Mouse (Mus musculus) ovary, postnatal 36 days (tissue): ENCODE measurements around the gene Il15ra.
A peak's percentile ranks its signal among the peaks of the same experiment; 100 is the strongest.
"Not testable (repeated sequence)": the region's sequence is repeated elsewhere in the genome, so short reads cannot be mapped to it uniquely, and the experiment has no call there.

Experiments used
- DNase-seq: peaks from one replicate; pipeline ENCODE4 v3.0.0; 2022; ENCODE audit warnings: low spot score, mixed read lengths

Gene Il15ra

DNA sequence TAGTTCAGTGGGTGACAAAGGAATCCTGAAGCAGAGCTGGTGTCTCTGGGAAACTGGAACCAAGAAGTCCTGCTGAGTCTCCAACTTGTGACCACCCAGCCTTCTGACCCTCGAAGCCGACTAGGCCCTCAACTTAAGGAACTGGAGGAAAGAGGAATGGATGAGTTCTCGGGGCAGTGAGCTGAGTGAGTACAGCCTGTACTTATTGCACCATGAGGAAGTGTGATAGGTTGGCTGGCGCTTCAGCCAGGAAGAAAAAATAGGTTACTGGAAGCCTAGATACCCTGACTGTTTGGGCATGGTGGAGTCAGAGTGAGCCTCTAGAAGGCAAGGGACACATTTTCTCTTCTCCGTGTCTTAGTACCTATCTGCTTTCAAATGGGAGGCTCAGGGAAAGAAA is 3.4 kb downstream of the Il15ra start:
- DNase-seq = no peak

DNA sequence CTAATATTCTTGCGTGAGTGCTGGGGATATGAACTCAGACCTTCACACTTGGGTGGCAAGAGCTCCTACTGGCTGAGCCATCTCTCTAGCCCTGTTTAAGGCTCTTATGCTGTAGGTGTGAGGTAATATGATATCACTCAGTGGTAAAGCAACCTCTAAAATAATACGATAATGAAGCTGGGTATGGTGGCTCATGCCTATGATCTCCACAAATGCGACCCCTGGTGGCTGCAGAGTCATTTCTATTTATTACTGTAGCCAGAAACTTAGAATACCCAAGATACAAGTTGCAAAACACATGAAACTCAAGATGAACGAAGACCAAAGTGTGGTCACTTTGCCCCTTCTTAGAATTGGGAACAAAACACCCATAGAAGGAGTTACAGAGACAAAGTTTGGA is 5.0 kb downstream of the Il15ra start:
- not testable (repeated sequence) for DNase-seq

DNA sequence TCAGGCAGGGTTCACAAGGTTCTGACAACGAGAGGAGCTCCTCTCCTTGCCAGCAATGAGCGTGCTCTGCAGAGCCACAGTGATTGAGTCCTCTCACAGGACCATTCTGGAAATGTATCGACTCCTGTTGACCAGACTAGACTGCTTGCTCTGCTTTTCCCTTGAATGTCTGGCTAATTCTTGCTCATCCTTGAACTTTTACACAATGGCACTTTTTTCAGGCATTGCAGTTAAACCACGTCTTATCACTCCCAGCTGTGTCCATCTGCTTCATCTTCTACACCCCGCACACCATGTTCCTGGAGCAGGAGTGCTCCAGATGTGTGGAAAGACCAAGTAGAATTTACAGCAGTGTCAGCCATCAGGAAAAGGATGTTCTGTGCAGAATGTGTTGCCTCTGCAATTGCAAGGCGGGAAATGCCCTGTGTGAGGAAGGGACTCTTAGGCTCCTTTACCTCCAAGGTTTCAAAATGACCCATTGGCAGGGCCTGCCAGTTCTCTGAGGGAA is 7.4 kb downstream of the Il15ra start:
- DNase-seq = no peak

DNA sequence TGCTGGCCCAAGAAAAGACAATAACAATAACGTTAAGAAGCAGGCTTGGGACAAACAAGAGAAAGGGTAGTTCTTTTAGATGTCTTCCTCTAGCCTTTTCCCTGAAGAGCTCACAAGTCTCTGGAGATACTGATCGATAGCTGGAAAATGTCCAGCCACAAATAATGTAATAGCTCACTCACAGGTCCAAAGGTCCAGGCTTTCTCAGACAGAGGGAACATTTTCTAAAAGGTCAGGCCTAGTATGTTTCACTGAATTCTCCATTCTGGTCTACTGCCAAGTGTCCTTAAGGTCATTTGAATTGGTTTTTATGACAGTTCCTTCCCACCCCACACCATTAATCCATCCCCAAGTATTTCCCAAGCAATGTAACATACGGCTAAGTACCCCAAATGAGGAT is 7.9 kb downstream of the Il15ra start:
- DNase-seq = no peak

DNA sequence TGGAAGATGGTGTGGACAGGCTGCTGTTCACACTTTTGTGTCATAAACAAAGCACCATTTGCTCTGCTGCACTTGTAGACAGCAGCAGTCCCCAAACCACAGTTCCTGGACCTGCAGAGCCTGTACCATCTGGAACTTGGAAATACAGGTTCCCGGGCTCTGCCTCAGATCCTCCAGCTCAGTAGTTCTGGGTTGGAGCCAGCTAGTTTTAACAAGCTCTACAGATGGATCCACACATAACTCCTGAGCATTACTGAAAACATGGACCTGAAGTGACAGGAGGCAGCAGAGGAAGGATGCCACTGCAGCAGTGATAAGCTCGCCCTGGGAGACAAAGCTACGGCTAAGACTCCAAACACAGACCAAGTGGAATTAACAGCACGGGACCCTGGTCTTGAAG is 9.4 kb downstream of the Il15ra start:
- no peak for DNase-seq

DNA sequence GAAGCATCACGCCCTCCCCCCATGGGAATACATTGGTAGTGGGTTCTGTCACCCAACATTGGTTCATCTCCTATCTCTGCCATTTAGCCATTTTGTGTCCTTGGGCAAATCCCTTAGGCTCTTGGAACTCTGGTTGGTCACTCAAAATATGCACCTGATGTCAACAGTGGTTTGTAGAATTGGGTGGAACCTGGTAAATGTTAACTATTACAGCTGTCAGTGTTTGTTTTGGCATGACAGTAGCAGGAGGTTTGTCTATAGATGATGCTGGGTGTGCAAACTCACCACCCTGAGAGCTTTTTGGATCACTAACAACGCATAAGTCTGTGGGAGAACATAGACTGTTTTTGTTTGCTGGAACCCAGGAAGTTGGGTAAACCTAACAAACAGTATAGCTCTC is 13.5 kb downstream of the Il15ra start:
- no peak for DNase-seq

DNA sequence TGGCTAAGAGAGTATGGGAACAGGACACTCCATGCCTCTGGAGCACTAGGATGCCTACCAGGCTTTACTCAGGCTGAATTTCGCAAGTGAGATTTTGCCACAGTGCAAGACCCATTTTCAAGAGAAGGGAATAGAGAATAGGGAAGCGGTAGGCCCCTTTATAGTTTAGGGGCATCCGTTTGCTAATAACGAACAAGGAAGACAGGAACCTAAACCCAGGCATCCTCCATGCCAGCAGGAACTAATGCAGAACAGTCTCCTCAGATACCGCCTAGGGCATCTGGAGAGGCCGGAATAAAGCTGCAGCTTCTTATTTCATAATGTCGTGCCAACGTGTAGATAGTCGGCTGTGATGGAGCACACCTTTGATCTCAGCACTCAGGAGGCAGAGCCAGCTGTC is 17.5 kb downstream of the Il15ra start:
- DNase-seq = no peak

DNA sequence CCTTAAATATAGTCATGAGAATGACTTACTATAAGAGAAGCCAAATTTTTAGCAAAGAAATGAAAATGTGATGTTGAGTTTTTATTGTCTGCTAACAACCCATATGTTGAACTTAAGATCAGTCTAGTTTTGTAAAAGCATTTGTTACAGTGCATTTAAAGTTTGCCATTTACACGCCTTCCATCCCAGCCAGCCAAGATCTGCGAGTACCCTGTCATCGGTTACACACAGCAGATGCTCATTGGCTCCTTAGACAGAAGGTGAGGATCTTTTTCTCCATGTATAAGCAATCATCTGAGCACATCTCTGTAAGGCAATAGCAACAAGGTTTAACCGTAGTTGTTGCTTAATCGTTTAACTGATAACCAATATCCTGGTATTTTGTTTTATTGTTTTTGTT is 22.5 kb downstream of the Il15ra start:
- no peak for DNase-seq

DNA sequence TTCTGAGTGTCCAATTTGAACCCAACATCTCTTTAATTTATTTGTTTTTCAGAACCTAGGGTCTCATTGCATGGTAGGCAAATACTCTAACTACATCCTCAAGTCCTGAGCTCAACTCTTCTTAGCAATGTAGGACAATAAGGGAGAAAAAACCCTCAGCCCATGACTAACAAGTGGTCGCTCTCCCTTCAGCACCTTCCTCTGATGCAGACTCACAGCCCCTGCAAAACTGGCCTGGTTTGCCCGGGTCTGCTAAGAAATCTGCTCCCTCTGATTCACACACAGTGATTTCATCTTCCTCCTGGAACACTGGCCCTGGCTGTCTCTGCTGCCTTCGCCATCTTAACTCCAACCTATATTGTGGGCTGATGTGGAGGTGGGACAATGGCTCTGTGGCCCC is 24.0 kb downstream of the Il15ra start:
- DNase-seq = no peak

DNA sequence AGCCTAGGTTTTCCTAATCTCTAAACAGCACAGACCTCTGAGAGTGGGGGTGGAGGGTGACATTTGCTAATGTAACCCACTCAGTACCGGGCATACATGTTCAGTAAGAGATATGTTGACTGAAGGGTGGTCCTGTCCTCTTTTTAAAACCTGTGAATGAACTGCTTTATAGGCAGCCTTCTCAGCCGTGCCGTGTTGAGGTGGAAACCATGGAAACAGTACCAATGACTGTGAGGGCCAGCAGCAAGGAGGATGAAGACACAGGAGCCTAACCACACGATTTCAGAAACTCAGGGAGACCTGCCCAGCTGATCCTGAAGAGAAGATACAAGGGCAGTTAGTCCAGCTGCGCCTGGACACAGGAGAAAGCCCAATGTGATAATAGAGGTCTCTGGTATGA is 27.9 kb downstream of the Il15ra start:
- no peak for DNase-seq

DNA sequence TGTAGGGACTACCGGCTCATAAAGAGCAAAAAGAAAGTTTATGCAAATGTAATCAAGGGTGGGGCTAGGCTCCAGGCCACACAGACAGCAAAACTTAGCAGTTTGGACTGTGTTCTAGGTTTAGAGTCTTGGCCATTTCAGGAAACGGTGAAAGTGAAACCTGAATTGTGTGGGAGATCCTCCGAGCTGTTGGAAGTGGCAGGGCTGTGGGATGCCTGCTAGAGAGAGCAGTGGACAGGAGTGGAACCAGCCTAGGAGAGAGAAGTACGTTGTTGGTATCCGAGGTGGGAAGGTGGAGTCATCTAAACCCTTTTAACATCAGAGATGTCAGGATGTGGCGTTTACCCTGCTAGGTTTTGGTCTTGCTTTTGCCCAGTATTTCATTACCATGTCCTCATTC is 30.8 kb downstream of the Il15ra start:
- DNase-seq = no peak

DNA sequence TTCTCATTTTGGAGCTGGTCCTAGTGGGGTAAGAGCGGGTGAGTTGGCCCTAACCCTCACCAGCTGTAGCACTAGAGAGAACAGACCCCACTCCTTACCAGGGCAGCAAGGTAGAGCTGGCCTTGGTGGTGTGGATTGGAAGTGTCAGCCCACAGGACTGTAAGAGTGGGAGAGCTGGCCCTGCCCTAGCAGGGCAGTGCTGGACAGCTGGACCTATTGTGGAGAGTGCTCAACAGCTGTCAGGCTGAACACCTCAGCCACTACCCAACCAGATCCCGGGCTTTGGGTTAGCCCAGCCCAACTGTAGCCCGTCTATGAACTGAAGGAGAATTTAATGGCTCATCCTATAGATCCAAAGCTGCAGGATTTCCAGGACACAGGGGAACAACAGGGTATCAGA is 33.7 kb downstream of the Il15ra start:
- DNase-seq = no peak

DNA sequence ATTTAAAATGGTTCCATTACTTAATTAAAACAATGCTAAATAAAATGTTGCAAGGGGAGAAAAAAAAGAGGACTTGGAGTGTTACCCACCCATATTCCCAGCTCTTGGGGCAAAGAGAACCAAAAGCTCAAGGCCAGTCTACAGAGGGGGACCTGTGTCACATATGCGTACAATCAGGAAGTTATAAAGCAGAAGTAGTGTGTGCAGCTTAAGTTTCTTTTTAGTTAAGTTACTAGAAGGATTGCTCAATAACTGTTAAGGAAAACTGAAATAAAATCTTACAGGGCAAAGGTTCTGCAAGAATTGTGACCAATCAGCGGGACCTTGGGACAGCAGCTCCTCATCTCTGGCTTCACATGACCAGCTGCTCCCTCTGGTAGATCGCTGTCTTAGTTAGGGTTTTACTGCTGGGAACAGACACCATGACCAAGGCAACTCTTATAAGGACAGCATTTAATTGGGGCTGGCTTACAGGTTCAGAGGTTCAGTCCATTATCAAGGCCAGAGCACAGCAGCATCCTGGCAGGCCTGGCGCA is 34.5 kb downstream of the Il15ra start:
- DNase-seq = no peak

DNA sequence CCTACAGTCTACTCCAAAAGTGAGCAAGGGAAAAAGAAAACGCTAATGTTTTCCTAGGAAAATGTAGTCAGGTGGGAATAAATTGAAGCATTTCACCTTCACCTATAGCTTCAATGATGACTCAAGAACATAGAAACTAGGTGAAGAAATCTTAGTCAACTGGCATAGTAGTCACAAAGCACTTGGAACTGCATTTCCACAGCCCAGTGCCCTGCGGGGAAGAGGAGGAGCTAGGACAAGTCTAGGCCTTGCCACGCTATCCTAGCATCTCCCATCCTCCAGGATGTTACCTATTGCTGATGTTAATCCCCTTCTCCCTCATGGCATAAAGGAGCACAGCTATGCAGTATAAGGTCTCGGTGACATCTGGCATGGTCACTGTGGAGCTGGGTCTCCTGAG is 57.5 kb downstream of the Il15ra start:
- no peak for DNase-seq

DNA sequence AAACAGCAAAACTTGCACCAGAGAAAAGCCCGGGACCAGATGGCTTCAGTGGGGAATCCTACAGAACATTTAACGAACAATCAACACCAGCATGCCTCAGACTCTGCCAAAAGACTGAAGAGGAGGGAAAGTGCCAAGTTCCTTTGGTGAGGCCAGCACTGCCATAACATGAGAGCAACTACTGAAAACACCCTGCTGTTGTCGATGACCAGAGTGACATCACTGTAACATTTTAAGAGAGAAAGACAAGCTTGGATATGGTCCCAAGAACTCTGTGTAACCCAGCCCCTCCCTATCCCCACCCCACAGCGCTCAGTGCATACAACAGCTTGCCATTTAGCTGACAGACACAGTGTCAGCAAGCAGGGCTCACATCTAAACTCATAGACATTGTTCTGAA is 60.6 kb downstream of the Il15ra start:
- no peak for DNase-seq

DNA sequence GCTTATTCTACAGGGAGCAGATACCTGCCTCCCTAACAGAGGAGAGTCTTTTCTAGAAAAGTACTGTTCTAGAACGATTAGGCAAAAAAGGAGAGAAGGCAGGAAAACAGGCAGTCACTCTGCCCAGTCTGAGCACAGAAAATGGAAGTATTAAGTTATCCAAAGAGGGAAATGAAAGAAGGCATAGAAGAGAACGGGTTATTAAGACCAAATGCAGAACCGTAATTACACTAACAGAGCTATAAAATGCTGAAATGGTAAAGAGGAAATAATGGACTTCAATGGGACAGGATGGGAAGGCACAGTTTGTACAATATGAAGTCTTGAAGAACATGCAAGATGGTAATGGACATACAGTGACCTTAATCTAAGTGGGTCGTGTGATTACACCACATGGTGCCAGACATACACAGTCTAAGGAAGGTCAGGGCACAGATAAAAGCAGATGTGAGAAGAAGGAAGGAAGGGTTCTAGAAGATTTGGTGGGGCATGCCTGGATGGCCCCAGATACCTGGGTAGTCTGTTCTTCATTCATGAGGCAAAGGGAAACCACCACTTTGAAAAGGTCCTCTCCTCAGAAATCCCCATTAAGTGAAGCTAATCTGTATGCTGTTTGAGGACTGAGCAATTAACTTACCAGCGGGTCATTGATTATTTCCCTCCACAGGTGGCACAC is 61.5 kb downstream of the Il15ra start:
- DNase-seq = no peak

DNA sequence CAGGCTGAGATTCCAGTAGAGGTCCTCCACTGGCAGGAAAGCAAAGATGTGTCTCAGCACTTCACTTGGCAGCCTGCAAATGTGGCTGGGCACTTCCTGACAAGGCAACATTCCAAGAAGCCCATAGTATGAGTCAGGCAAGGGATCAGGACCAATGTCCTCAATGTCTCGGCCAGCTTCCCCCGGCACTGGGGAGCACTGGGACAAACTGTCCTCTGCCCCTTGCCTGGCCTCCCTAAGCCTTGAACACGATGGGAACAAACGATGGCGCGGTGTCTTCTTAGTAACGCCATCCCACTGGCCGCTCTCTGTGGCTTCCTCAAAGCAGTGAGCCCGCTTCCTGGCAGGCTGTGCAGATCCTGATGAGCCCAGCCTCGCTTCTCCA is 62.1 kb downstream of the Il15ra start:
- DNase-seq = no peak

DNA sequence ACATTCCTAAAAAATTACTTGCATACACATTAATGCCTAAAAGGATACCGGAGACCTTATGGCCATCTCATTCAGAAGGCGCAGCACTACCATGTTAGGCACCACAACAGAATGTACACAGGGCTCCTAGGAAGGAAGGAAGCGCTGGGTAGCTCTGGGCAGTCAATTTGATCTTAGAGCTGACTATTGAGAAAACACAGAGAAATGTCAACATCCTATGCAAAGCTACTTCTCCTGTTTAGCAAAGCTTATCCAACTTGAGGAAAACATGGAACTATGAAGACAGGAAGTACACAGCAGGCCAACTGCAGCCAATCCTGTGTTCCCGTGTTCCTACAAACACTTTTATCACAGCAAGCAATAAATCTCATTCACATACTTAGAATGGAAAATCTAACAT is 66.6 kb downstream of the Il15ra start:
- no peak for DNase-seq

DNA sequence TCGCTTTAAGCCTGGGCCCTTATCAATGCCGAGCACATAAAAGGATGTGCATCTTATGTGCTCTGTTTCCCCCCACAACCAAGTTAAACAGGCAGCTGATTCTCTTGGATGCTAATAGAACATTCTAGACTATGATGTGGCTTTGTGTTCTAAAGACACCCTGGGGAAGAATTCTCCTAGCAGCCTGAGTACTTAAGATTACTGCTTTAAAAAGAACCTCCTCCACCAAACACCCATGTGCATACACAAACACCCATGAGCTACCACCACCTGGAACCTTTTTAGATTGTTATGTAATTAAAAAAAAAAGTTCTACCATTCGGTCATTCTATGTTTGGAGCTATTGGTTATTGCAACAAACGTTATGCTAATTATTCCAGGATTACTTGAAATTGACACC is 67.3 kb downstream of the Il15ra start:
- DNase-seq = no peak

DNA sequence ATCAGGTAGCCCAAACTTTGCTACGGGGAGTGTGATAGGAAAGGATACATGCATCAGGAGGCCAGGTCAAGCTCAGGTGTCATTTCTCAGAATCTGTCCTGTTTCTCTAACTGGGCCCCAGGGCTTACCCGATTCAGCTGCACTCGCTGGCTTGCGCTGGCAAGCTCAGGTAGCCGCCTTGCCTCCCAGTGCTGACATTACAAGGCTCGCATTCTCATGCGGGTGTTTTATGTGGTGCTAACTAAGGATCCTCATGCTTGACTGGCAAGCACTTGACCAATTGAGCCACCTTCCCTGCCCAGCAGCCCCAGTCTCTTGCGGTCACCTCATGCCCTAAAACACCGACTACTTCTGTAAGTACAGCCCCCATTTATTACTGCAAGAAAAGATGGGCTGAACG is 69.3 kb downstream of the Il15ra start:
- no peak for DNase-seq

DNA sequence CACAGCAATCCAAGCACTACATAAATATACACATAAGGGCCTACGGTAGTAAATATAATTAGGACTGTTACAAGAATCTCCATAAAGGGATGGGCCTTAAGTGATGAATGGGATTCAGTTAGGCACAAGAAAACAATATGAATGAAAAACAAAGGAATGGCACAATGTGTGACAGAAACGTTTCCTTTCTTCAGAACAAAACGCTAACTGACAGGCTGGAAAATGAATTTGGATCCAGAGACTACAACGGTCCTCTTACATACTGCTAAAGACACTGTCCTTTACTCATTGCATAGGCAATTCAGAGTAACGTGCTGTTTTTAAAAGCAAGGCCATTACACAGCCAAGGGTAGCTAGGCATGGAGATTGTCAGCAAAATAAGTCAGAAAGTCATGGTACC is 70.0 kb downstream of the Il15ra start:
- DNase-seq = no peak

DNA sequence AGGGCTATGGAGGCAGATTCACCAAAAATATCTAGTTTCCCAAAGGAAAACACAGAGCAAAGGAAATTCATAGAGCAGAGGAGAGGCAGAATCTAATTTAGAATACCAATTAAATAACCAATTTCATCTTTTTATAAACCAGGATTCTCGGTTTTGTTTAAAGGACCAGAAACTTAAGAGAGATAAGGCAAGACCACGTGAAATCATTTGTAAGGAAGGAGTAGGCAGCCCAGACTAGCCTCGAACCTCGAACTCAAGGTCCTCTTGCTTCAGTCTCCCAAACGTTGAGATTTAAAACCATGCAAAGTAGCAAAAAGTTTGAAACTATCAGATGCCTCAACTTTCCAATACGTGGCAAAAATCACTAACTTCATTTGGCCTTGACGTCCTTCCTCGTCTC is 71.3 kb downstream of the Il15ra start:
- DNase-seq = no peak

DNA sequence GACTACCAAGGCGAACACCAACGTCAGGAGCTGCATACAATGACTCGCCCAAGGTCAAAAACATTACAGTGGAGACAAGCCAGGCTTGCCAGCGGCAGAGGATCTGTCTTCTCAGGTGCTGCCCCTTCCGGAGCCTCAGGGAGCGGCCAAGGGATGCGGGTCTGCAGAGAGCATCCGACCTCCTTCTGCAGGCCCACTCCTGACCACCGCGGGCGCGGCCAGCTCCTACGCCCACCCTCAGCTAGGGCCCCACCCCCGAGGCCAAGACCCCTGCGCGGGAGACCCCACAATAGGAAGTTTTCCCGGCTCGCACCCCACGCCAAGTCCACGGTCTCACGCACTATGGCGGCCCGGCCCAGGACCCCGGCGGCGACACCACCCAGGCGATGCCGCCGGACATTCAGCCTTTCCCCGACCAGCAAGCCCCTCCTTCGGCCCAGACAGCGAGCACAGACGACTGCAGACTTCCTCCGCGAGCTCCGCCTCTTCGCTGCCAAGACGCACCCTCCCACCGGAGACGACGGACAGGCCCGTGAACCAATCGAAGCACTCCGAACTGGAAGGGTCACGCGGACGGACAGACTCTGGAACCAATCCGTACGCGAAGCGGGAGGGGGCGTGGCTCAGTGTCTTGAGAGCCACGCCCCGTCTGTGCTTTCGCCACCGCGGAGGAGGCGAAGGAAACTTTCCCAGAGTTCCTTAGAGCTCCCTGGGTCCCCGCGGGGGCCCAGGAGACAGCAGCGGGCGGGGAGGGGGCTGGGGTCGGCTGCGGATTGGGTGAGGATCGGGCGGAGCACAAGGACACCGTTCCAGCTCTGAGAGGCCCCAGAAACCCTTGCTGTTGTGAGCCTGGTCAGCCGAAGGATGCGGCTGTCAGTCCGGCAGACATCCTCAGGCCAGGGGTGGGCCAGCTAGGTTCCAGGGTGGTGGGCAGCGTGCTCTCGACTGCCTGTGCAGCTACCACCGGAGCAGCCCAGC is 72.3 kb downstream of the Il15ra start, which contains the start of the genes Fbh1 and Ankrd16:
Gene Fbh1, minus strand, starts transcription at position 492 of the 978 bp plus-strand sequence.
Gene Ankrd16, plus strand, starts transcription at position 786 of the 978 bp plus-strand sequence.
- peak; percentile 100 for DNase-seq
